Mouse (Mus musculus) embryonic facial prominence, embryonic 11.5 days (tissue): ENCODE results near the gene Immp2l. TPM values are rescaled to one million over a fixed set of nuclear protein-coding genes. Genes with fewer than 3 reads are reported as not detected.

Experiments
- ATAC-seq: fragments of 200-750 bp; cut with Nextera tagmentation; replicated peaks from 2 replicates; pipeline ENCODE4 v1.8.0; 2017; ENCODE audit warnings: low read depth; ENCODE audit not compliant: insufficient number of reproducible peaks, low FRiP score, low TSS enrichment
- DNase-seq: peaks from one replicate; pipeline ENCODE4 v3.0.0-alpha.2; 2015; ENCODE audit warnings: low spot score
- H3K27ac ChIP-seq: fragments of 300-500 bp; sonication (generic); replicated peaks from 2 replicates; pipeline ENCODE4 v1.5.1; 2014; ENCODE audit warnings: mild to moderate bottlenecking, low read depth, low read length, control low read depth
- H3K27me3 ChIP-seq: fragments of 300-500 bp; sonication (generic); 2 replicates; pipeline ENCODE4 v1.6.1; 2014; ENCODE audit warnings: mild to moderate bottlenecking, low read length, moderate library complexity, mixed read lengths; ENCODE audit not compliant: control insufficient read depth, insufficient read depth
- H3K36me3 ChIP-seq: fragments of 300-500 bp; sonication (generic); replicated peaks from 2 replicates; pipeline ENCODE4 v1.6.1; 2014; ENCODE audit warnings: low read depth, mild to moderate bottlenecking, low read length, moderate library complexity, mixed read lengths; ENCODE audit not compliant: control insufficient read depth, insufficient read depth
- H3K4me1 ChIP-seq: fragments of 300-500 bp; sonication (generic); 2 replicates; pipeline ENCODE4 v1.6.1; 2014; ENCODE audit warnings: low read length, mixed read lengths; ENCODE audit not compliant: control insufficient read depth, insufficient read depth
- H3K4me2 ChIP-seq: fragments of 300-500 bp; sonication (generic); 2 replicates; pipeline ENCODE4 v1.6.1; 2014; ENCODE audit warnings: low read depth, mild to moderate bottlenecking, control low read depth, low read length, moderate library complexity
- H3K4me3 ChIP-seq: fragments of 300-500 bp; sonication (generic); 2 replicates; pipeline ENCODE4 v1.5.1; 2014; ENCODE audit warnings: low read depth, low read length, control low read depth
- H3K9ac ChIP-seq: fragments of 300-500 bp; sonication (generic); replicated peaks from 2 replicates; pipeline ENCODE4 v1.6.1; 2014; ENCODE audit warnings: mild to moderate bottlenecking, control low read depth, low read length
- H3K9me3 ChIP-seq: fragments of 300-500 bp; sonication (generic); replicated peaks from 2 replicates; pipeline ENCODE4 v1.6.1; 2016; ENCODE audit warnings: mild to moderate bottlenecking, low read length, inconsistent platforms, mixed read lengths; ENCODE audit not compliant: control insufficient read depth
- WGBS: fragments of 180-500 bp; shearing (Covaris S2); extraction: QIAGEN DNeasy Blood & Tissue Kit; methylation state at CpG from one replicate; pipeline ENCODE4 v1.1.7; 2014; 5-methylcytosine and 5-hydroxymethylcytosine counted together
- polyA plus RNA-seq: library from polyadenylated mRNA; unstranded; fragments of >200 nt; fragmentation: Nextera tagmentation; extraction: Ambion mirVana; gene quantifications from 2 replicates; pipeline ENCODE4 v1.2.1, GENCODE M21; 2014

Immp2l gene
- polyA plus RNA-seq, 1 experiment from 2014 or later = 10.4 TPM

GRCm38 (mm10) chr12:41483091-41483592 lies 459.3 kb downstream of the Immp2l start:
- DNase-seq = no peak
- H3K27me3 ChIP-seq = no peaks in the 10 kb centered on the region
- no peak for ATAC-seq
- H3K36me3 ChIP-seq = no peaks in the 10 kb centered on the region
- H3K9ac ChIP-seq = no peak overlapping the region
- H3K4me2 ChIP-seq = peak overlapping the region; percentile 19
- H3K9me3 ChIP-seq = no peaks in the 10 kb centered on the region
- 90% methylated on average over 5 of the region's 5 CpGs for WGBS
- no peak overlapping the region for H3K4me3 ChIP-seq
- no peak overlapping the region for H3K27ac ChIP-seq
- H3K4me1 ChIP-seq = no peaks in the 10 kb centered on the region

DNA sequence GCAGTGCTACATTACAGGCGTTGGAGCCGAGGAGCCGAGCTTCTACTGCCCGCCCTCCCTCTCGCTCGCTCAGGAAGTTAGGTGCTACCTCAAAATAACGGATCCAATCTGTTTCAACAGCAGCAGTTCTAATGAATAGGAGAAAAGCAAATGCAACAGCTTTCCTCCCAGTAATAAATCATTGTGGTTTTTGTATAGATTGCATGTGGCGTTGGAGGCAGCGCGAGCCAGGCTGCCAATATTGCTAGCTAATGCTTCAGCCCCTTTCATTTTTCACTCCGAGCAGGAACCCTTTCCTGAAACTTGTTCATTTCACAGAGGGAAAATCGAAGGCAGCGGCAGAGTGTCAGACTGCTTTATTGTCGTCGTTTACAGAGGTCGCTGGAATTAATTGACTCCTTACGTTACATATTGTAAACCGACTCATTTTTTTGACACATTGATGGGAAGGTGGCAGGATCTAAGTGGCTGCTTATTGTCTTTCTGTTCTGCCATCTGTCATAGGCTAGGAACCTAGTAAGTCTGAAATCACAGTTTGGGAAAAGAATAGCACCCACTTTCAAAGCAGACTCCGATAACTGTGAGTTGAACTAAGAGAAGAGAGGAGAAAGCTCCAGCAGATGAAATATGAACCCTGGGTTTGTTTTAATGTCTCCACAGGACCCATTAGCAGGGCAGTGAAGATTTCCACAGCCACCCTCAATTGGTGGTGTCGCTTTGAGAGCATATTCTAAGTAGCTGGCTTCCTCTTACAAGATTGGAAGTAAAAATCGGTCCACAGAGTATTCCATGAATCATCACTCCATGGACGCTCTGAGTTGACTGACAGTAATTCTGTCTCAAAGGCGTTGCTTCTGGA lies 459.9 kb downstream of the Immp2l start:
- Histone ChIP-seq H3K27me3 (no peaks in the 10 kb centered on the region), H3K36me3 (no peaks in the 10 kb centered on the region), H3K4me3 (peak overlapping the region; percentile 11; the same call in 1 of the 2 replicates), H3K9ac (no peak overlapping the region), H3K4me1 (no peaks in the 10 kb centered on the region), H3K4me2 (peak overlapping the region; percentile 19), H3K27ac (no peak overlapping the region), H3K9me3 (no peaks in the 10 kb centered on the region)
- 46% methylated on average over 23 of the region's 23 CpGs for WGBS
- ATAC-seq (no peak), DNase-seq (peak; percentile 13)

GRCm38 (mm10) chr12:41484689-41485511 lies 461.0 kb downstream of the Immp2l start:
- H3K4me2 ChIP-seq = peak overlapping the region; percentile 26
- DNase-seq (peak; percentile 9), ATAC-seq (no peak; the same call in 1 of the 2 replicates)
- no peaks in the 10 kb centered on the region for H3K4me1 ChIP-seq
- H3K27ac ChIP-seq = no peak overlapping the region
- H3K9ac ChIP-seq = peak overlapping the region; percentile 54
- 31% methylated on average over 16 of the region's 16 CpGs for WGBS
- H3K9me3 ChIP-seq = no peaks in the 10 kb centered on the region
- no peaks in the 10 kb centered on the region for H3K27me3 ChIP-seq
- no peaks in the 10 kb centered on the region for H3K36me3 ChIP-seq
- H3K4me3 ChIP-seq = peak overlapping the region; percentile 24

GRCm38 (mm10) chr12:41485512-41486215 lies 461.8 kb downstream of the Immp2l start:
- Histone ChIP-seq H3K27ac (no peak overlapping the region), H3K27me3 (no peaks in the 10 kb centered on the region), H3K4me3 (peak overlapping the region; percentile 24), H3K9ac (no peak overlapping the region; the same call in 1 of the 2 replicates), H3K36me3 (no peaks in the 10 kb centered on the region), H3K4me2 (peak overlapping the region; percentile 26), H3K4me1 (no peaks in the 10 kb centered on the region), H3K9me3 (no peaks in the 10 kb centered on the region)
- peak; percentile 34 for DNase-seq
- 20% methylated on average over 12 of the region's 12 CpGs for WGBS
- peak; percentile 75 for ATAC-seq

DNA sequence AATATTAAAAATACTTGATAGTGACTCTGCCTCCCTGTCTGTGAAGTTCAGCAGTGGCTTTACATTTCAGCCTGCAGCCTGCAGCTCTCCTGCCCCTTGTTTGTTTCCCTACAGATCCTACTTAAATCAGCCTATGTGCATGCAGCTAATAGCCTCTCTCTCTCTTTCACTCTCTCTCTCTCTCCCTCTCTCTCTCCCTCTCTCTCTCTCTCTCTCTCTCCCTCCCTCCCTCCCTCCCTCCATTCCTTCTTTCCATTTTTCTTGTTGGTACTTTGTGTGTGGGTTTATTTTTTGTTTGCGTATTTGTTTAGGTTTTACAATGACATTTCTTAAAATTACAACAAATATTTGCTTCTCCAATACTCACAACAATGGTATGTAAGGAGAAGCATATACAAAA lies 462.4 kb downstream of the Immp2l start, which contains the start of gene Lrrn3:
TSS of gene Lrrn3 (minus strand) at position 101 of the 400 bp plus-strand sequence.
- H3K4me1 ChIP-seq = no peaks in the 10 kb centered on the region
- H3K4me2 ChIP-seq = peak within 1 kb of the TSS; percentile 26
- ATAC-seq (no peak), DNase-seq (no peak)
- 76% methylated on average over 1 of the region's 1 CpGs for WGBS
- H3K9ac ChIP-seq = peak within 1 kb of the TSS; percentile 54
- H3K36me3 ChIP-seq = no peaks in the 10 kb centered on the region
- H3K27me3 ChIP-seq = no peaks in the 10 kb centered on the region
- no peaks in the 10 kb centered on the region for H3K9me3 ChIP-seq
- H3K4me3 ChIP-seq = peak within 1 kb of the TSS; percentile 24
- H3K27ac ChIP-seq = no peak within 1 kb of the TSS

DNA sequence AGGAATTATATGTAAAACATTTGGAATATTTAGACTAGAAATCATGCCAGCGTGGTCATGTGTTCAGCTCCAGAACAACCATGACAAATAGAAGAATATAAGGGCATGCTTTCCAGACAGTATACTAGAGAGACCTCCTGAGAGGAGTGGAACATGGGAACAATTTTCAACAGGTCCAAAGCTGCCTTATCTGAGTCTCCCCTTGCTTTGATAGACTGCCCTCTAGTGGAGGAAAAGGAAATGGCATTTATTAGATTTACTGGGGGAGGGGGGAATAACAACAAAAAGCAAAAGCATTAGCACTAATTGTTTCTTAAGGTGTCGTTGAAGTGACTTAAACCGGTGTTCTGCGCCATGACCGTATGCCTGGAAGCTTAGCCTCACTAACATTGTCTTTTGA lies 463.1 kb downstream of the Immp2l start:
- Histone ChIP-seq H3K4me2 (no peak overlapping the region), H3K36me3 (no peaks in the 10 kb centered on the region), H3K9ac (no peak overlapping the region), H3K4me3 (no peak overlapping the region), H3K4me1 (no peaks in the 10 kb centered on the region), H3K27ac (no peak overlapping the region), H3K9me3 (no peaks in the 10 kb centered on the region), H3K27me3 (no peaks in the 10 kb centered on the region)
- ATAC-seq (no peak; the same call in 1 of the 2 replicates), DNase-seq (peak; percentile 84)
- WGBS = 35% methylated on average over 5 of the region's 5 CpGs

DNA sequence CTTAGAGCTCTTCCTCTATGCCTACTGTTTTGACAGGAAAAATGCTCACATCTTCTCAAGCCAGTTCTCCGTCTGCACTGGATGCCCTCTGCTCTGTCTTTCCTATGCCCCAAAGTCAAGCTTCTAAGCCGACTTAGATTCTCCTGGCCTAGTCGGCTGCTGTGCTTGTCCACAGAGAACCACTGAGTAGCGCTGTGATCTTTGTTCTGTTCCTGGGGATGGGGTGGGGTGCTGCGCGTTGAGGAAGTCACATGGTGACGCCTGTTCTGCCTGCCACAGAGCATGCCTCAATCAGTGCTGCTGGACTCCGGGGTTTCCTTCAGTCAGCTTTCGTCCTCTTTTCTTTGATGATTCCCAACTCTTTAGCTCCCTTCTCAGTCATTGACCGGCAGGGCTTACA lies 470.7 kb downstream of the Immp2l start:
- Histone ChIP-seq H3K4me3 (no peak overlapping the region), H3K4me1 (no peaks in the 10 kb centered on the region), H3K9me3 (no peaks in the 10 kb centered on the region), H3K4me2 (no peak overlapping the region), H3K9ac (no peak overlapping the region), H3K36me3 (no peaks in the 10 kb centered on the region), H3K27ac (no peak overlapping the region), H3K27me3 (no peaks in the 10 kb centered on the region)
- no peak; the same call in 1 of the 2 replicates for ATAC-seq
- DNase-seq = peak; percentile 41
- WGBS = 35% methylated on average over 10 of the region's 10 CpGs
